Mouse (Mus musculus) gastrocnemius, adult 2 months (tissue): ENCODE data around the gene Vim. TPM values are rescaled to one million over a fixed set of nuclear protein-coding genes. Genes with fewer than 3 reads are reported as not detected.

Source experiments
- DNase-seq: peaks from one replicate; pipeline ENCODE4 v3.0.0; 2022
- H3K27ac ChIP-seq: fragments of 200-600 bp; 2 replicates; pipeline ENCODE4 v1.8.1; 2022; ENCODE audit warnings: mild to moderate bottlenecking
- H3K4me3 ChIP-seq: fragments of 200-600 bp; 2 replicates; pipeline ENCODE4 v1.8.1; 2022; ENCODE audit warnings: mild to moderate bottlenecking, moderate library complexity
- CTCF ChIP-seq: fragments of 200-600 bp; IDR thresholded peaks from 2 replicates; pipeline ENCODE4 v1.8.1; 2022; ENCODE audit warnings: antibody characterized with exemption, mild to moderate bottlenecking, moderate library complexity
- intact Hi-C: fragments of 180-260 bp; cut with DNase I; formaldehyde crosslinking; loops from one replicate; pipeline ENCODE4 v1.15.1; 2025
- total RNA-seq, 2 experiments: library from RNA; stranded (reverse); gene quantifications; 2 replicates each; pipeline ENCODE4 v1.2.3; 2021

The Vim gene
- total RNA-seq, 2 experiments from 2014 or later = 99.0 to 123 TPM

- intact Hi-C loops = loop anchor here (2.0 kb wide), 1 partner anchor 28 kb away; the partner anchor contains the start of gene Vim
- peak; percentile 88 for DNase-seq
- TF ChIP-seq CTCF = no peak
- H3K27ac ChIP-seq = peak within 1 kb of the TSS; percentile 96
- H3K4me3 ChIP-seq = peak within 1 kb of the TSS; percentile 89
These were observed 29.4 kb upstream of the Vim start, which contains the start of gene Trdmt1 for GRCm38 (mm10) chr2:13544193-13544824. TSS of gene Trdmt1 (minus strand) at chr2:13544668.

GRCm38 (mm10) chr2:13548749-13549148, 25.0 kb upstream of the Vim start:
- Histone ChIP-seq H3K4me3 (no peak overlapping the region), H3K27ac (no peak overlapping the region)
- intact Hi-C loops = no loop called here
- no peak for TF ChIP-seq CTCF
- DNase-seq = no peak

GRCm38 (mm10) chr2:13553966-13554365, 19.8 kb upstream of the Vim start:
- intact Hi-C loops = no loop called here
- no peak for DNase-seq
- TF ChIP-seq CTCF = no peak
- H3K4me3 ChIP-seq = no peak overlapping the region
- no peak overlapping the region for H3K27ac ChIP-seq

GRCm38 (mm10) chr2:13556239-13556638, 17.5 kb upstream of the Vim start:
- no peak for DNase-seq
- Histone ChIP-seq H3K4me3 (no peak overlapping the region), H3K27ac (no peak overlapping the region)
- TF ChIP-seq CTCF = no peak
- intact Hi-C loops = no loop called here

GRCm38 (mm10) chr2:13557145-13558030, 16.3 kb upstream of the Vim start:
- Histone ChIP-seq H3K27ac (peak overlapping the region; percentile 76), H3K4me3 (peak overlapping the region; percentile 7; the same call in 1 of the 2 replicates)
- no peak for DNase-seq
- no peak for TF ChIP-seq CTCF
- intact Hi-C loops = no loop called here

- DNase-seq = peak; percentile 47
- peak overlapping the region; percentile 29 for H3K4me3 ChIP-seq
- intact Hi-C loops = no loop called here
- peak overlapping the region; percentile 76 for H3K27ac ChIP-seq
- no peak for TF ChIP-seq CTCF
These were observed 15.0 kb upstream of the Vim start for GRCm38 (mm10) chr2:13558607-13559262.

- H3K4me3 ChIP-seq = peak overlapping the region; percentile 29
- H3K27ac ChIP-seq = peak overlapping the region; percentile 76
- no peak for DNase-seq
- intact Hi-C loops = no loop called here
- no peak for TF ChIP-seq CTCF
These were observed 14.4 kb upstream of the Vim start for GRCm38 (mm10) chr2:13559303-13559702.

GRCm38 (mm10) chr2:13559729-13560128, 14.0 kb upstream of the Vim start:
- Histone ChIP-seq H3K4me3 (no peak overlapping the region), H3K27ac (peak overlapping the region; percentile 76; the same call in 1 of the 2 replicates)
- no peak for DNase-seq
- no peak for TF ChIP-seq CTCF
- intact Hi-C loops = no loop called here

- H3K27ac ChIP-seq = no peak overlapping the region
- intact Hi-C loops = no loop called here
- H3K4me3 ChIP-seq = no peak overlapping the region
- no peak for DNase-seq
- no peak for TF ChIP-seq CTCF
These were observed 13.3 kb upstream of the Vim start for GRCm38 (mm10) chr2:13560396-13560795.

GRCm38 (mm10) chr2:13570122-13570521, 3.6 kb upstream of the Vim start:
- TF ChIP-seq CTCF = no peak
- H3K4me3 ChIP-seq = no peak overlapping the region
- intact Hi-C loops = loop anchor here (10.0 kb wide), 1 partner anchor 175 kb away; no protein-coding TSS in a partner anchor
- DNase-seq = no peak
- no peak overlapping the region for H3K27ac ChIP-seq

GRCm38 (mm10) chr2:13572101-13572553, 1.6 kb upstream of the Vim start:
- H3K4me3 ChIP-seq = peak overlapping the region; percentile 87
- TF ChIP-seq CTCF = no peak
- peak overlapping the region; percentile 91 for H3K27ac ChIP-seq
- DNase-seq = no peak
- intact Hi-C loops = loop anchor here (2.0 to 10.0 kb wide), 2 partner anchors 27 to 177 kb away; partner anchors contain the start of gene Trdmt1

- Histone ChIP-seq H3K4me3 (peak overlapping the region; percentile 87), H3K27ac (peak overlapping the region; percentile 91)
- TF ChIP-seq CTCF = no peak
- intact Hi-C loops = loop anchor here (2.0 to 10.0 kb wide), 2 partner anchors 28 to 178 kb away; partner anchors contain the start of gene Trdmt1
- DNase-seq = no peak
These were observed 900 bp upstream of the Vim start for GRCm38 (mm10) chr2:13572647-13573407.
